Mouse (Mus musculus): Measurements from ENCODE around the gene Kif26b.

DNA sequence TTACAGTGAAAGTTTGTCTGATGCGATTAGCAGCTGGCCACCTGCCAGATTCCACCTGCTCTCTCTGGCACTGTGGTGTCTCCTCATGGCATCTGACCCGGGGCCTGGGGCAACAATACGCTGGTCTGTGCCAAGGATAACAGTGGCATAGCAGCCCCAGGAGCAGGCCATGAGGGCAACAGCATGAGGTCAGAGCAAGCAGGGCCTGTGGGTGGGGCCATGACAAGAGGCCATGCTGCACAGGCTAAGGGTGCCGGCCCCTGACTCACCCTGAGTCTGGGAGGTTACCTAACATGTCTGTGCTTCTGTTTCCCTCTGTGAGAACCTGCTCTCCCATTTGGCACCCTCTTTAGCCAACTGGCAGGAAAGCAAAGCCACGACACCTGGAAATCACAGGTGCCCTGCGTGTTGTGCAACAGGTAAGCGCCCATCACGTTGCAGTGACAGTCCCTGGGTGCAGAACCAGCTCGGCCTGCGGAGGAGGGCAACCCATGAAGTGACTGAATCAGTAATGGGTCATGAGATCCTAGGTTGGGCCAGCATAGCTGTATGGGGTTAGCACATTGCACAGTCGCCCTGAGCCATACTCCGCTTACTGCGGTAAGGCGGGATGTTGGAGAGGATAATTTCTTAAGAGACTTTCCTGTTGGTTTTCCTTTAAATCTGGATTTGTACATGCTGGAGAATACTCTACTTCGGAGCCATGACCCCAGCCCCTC, 72.1 kb downstream of the Kif26b start:
- TF ChIP-seq CTCF (IDR thresholded peaks at IDR 0.05; ENCODE audit: extremely low read depth, insufficient read length, insufficient replicate concordance, low read depth, low read length) (no peak), POLR2A (IDR thresholded peaks at IDR 0.05; ENCODE audit: low read depth, low read length) (no peak)
